Mouse (Mus musculus) embryonic fibroblast, embryonic 13.5 days (primary cell): Measurements from ENCODE around the gene Pard3b. TPM values are rescaled to one million over a fixed set of nuclear protein-coding genes. Genes with fewer than 3 reads are reported as not detected.
"Not testable (repeated sequence)": the region's sequence is repeated elsewhere in the genome, so short reads cannot be mapped to it uniquely, and the experiment has no call there.

ENCODE experiments used
- H3K27ac ChIP-seq: 2 replicates; pipeline ENCODE4 v1.5.1; 2012; ENCODE audit warnings: low read length, control low read depth, inconsistent platforms; ENCODE audit not compliant: insufficient read depth
- H3K4me1 ChIP-seq: 2 replicates; pipeline ENCODE4 v1.6.1; 2011; ENCODE audit warnings: low read length; ENCODE audit not compliant: control insufficient read depth, insufficient read depth
- H3K4me3 ChIP-seq: 2 replicates; pipeline ENCODE4 v1.5.1; 2011; ENCODE audit warnings: mild to moderate bottlenecking, control low read depth, low read length; ENCODE audit not compliant: insufficient read depth
- CTCF ChIP-seq: IDR thresholded peaks from 2 replicates; pipeline ENCODE4 v1.5.1; 2011; ENCODE audit warnings: mild to moderate bottlenecking, control low read depth, low read length, moderate library complexity, borderline replicate concordance; ENCODE audit not compliant: insufficient read depth
- POLR2A ChIP-seq: IDR thresholded peaks from 2 replicates; pipeline ENCODE4 v1.6.1; 2011; ENCODE audit warnings: low read depth, mild to moderate bottlenecking, control low read depth, low read length, moderate library complexity
- polyA plus RNA-seq: library from polyadenylated mRNA; stranded (reverse); fragments of >200 nt; gene quantifications from 2 replicates; pipeline ENCODE4 v1.2.4, GENCODE M21; 2011; ENCODE audit warnings: low read depth; ENCODE audit not compliant: missing spikeins, insufficient read length

The Pard3b gene
- polyA plus RNA-seq, 1 experiment: 6.9 TPM

DNA sequence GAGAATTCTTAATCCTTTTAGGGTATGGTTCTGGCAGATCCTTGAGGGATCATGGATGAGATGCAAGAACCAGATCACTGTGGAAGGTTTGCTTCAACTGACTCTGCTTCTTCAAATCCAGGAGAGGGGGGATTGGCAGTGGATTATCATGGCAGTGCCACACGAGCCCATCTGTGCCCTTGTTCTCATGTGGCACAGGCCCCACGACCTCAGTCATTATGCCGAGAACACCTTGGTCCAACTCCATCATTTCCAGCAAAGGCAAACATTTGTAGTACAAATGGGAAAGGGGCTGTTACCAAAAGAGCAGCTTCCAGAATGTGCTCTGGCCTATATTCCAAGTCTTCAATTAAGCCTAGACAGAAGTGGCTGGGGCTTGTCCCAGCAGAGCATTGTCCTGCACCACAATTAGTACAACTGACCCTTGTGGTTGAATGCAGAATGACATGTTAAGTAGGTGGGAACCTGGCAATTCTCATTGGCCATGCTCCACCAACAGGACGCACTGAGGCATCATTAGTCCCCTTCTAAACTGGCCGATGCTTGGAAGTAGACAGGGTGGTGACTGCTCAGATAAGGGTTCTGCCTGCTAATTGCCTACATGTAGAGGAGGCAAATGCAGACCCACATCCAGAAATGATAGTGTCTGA, 959.3 kb downstream of the Pard3b start:
- Histone ChIP-seq H3K4me1 (no peaks in the 10 kb centered on the region), H3K4me3 (no peak overlapping the region), H3K27ac (no peak overlapping the region)
- TF ChIP-seq CTCF (no peak), POLR2A (no peak)

GRCm38 (mm10) chr1:62598551-62598950, 959.9 kb downstream of the Pard3b start:
- TF ChIP-seq POLR2A: no peak
- TF ChIP-seq CTCF: no peak
- Histone ChIP-seq H3K27ac (no peak overlapping the region), H3K4me3 (no peak overlapping the region), H3K4me1 (no peaks in the 10 kb centered on the region)

GRCm38 (mm10) chr1:62604644-62605043, 966.0 kb downstream of the Pard3b start:
- not testable (repeated sequence) for H3K27ac ChIP-seq, H3K4me1 ChIP-seq, H3K4me3 ChIP-seq

DNA sequence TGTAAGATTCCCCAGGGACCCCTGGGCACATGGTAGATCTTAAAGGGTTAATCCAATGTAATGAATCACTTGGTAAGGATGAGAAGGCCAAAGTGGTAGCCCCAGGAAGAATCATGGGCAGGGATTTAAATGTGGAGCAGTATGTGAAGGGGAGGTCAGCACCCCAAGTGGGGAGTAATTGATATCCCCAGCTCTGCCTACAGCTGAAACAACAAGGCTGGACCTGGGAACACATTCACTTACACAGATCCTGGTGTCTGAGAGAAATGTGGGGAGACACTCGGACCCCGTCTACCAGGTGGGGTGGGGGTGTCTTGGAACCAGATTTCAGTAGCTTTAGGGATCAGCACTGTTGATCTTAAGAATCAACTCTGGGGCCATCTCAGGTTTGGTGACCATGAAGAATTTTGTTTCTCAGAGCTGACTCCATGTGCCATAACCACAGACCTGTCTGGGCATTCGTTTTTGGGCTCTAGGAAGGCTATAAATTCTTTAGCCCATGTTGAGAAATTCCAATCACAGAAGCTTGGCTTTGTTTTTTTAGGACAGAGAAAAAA, 979.6 kb downstream of the Pard3b start:
- no peaks in the 10 kb centered on the region for H3K4me1 ChIP-seq
- H3K4me3 ChIP-seq: no peak overlapping the region
- no peak for TF ChIP-seq POLR2A
- no peak for TF ChIP-seq CTCF
- no peak overlapping the region; the same call in 1 of the 2 replicates for H3K27ac ChIP-seq

GRCm38 (mm10) chr1:62619456-62619855, 980.8 kb downstream of the Pard3b start:
- no peak overlapping the region for H3K27ac ChIP-seq
- TF ChIP-seq CTCF: no peak
- no peak for TF ChIP-seq POLR2A
- H3K4me1 ChIP-seq: no peaks in the 10 kb centered on the region
- H3K4me3 ChIP-seq: no peak overlapping the region

DNA sequence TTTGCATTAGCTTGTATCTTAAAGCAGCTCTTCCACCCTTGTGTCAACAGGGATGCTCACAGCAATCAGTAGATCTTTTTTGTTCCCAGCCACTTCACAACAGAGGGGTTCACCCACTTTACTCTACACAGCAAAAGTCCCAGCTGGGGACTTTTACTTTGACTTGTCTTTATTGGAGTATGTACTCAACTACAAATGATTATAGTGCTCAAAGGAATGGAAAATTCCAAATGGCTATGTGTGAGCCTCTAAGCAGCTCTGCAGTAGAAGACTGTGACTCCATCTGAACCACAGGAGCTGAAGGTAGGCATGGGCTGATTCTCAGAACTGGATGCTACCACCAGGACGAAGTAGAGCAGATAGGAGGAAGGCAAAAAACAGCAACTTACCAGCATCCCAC, 983.8 kb downstream of the Pard3b start:
- H3K4me1 ChIP-seq: no peaks in the 10 kb centered on the region
- H3K27ac ChIP-seq: no peak overlapping the region
- no peak overlapping the region for H3K4me3 ChIP-seq
- TF ChIP-seq POLR2A (no peak), CTCF (no peak)

DNA sequence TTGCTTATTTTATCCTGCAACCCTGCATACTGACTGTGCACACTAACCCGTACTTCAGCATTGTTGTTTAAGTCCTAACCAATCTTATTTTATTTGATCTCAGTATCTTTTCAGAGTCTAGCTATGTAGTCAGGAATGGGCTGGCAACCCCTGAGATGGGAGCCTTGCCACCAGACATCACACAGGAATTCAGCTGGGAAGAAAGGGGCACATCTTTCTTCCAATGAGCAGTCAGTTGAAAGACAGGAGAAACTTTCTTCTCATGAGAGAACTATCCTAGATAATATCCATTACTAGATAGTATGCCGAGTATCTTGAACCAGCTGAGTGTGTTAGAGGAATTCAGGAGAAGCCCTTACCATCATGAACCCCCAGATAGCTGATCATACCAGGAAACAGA, 985.5 kb downstream of the Pard3b start:
- TF ChIP-seq POLR2A: no peak
- TF ChIP-seq CTCF: no peak
- Histone ChIP-seq H3K4me1 (no peaks in the 10 kb centered on the region), H3K4me3 (no peak overlapping the region), H3K27ac (no peak overlapping the region)

GRCm38 (mm10) chr1:62624836-62625235, 986.2 kb downstream of the Pard3b start:
- Histone ChIP-seq H3K4me1 (no peaks in the 10 kb centered on the region), H3K4me3 (no peak overlapping the region), H3K27ac (no peak overlapping the region)
- TF ChIP-seq CTCF (no peak), POLR2A (no peak)

GRCm38 (mm10) chr1:62625332-62625731, 986.7 kb downstream of the Pard3b start:
- no peak for TF ChIP-seq CTCF
- TF ChIP-seq POLR2A: no peak
- no peak overlapping the region for H3K27ac ChIP-seq
- no peaks in the 10 kb centered on the region for H3K4me1 ChIP-seq
- H3K4me3 ChIP-seq: no peak overlapping the region

- no peak overlapping the region for H3K4me3 ChIP-seq
- no peaks in the 10 kb centered on the region for H3K4me1 ChIP-seq
- TF ChIP-seq CTCF (no peak), POLR2A (no peak)
- no peak overlapping the region for H3K27ac ChIP-seq
Measured at GRCm38 (mm10) chr1:62625819-62626505, 987.3 kb downstream of the Pard3b start.

DNA sequence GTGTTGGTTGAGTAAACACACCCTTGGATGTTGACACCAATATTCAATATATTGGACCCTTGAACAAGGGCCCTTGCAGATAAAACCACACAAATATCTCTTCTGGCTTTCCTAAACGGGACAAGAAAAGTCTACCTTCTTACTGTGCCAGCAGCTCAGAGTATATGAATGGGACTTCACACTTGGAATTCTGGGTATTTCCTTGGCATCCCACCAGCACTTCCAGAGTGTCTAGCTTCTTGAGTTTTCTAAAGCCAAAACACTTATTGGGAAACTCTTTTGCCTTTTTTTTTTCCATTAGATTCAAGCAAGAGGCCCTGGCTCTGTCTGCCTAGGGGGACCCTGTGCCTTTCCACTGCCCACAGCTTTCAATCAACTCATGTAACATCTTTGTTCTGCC, 991.3 kb downstream of the Pard3b start:
- H3K27ac ChIP-seq: no peak overlapping the region
- TF ChIP-seq CTCF (no peak), POLR2A (no peak)
- no peaks in the 10 kb centered on the region for H3K4me1 ChIP-seq
- no peak overlapping the region for H3K4me3 ChIP-seq
